Mouse (Mus musculus): Measurements from ENCODE around the gene Rbp1.

The Rbp1 gene

GRCm38 (mm10) chr9:98422656-98423055 is at the start of gene Rbp1:
Gene Rbp1, plus strand, starts transcription at chr9:98422961.
- no peak for DNase-seq (ENCODE audit: low spot score)

DNA sequence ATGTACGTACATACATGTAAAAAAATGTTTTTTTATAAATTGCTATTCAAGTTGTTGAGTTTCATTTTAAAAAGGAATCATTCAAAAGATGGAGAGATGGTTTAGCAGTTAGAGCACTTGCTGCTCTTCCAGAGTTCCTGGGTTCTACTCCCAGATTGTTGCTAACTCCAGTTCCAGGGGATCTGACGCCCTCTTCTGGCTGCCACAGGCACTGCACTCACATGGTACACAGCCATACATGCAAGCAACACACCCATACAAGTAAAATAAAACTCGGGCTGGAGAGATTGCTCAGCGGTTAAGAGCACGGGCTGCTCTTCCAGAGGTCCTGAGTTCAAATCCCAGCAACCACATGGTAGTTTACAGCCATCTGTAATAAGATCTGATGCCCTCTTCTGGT is 49.4 kb upstream of the Rbp1 start:
- peak; percentile 47 for DNase-seq (ENCODE audit: low spot score)

DNA sequence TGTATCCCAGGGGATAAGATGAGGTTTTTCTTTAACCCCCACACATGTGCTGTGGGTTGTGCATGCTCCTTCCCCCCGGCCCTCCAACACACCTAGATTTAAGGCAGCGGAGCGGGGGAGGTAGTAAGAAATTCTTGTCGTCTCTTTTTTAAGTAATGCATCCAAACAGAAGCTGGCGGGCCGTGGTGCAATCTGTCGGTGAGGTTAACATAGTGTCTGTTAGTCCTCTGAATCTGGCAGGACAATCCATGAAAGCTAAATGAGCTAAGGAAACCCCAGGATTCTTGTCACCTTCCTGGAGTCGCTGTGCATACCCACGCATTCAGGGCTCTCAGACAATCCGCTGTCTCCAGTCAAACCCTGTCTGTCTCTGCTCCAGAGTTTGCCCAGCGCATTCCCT is 47.9 kb upstream of the Rbp1 start:
- DNase-seq (ENCODE audit: low spot score): peak; percentile 41

GRCm38 (mm10) chr9:98375329-98376170 is 47.2 kb upstream of the Rbp1 start:
- peak; percentile 33 for DNase-seq (ENCODE audit: low spot score)

GRCm38 (mm10) chr9:98379736-98380135 is 43.0 kb upstream of the Rbp1 start:
- peak; percentile 44 for DNase-seq (ENCODE audit: low spot score)

GRCm38 (mm10) chr9:98380593-98380992 is 42.2 kb upstream of the Rbp1 start:
- DNase-seq (ENCODE audit: low spot score): no peak

DNA sequence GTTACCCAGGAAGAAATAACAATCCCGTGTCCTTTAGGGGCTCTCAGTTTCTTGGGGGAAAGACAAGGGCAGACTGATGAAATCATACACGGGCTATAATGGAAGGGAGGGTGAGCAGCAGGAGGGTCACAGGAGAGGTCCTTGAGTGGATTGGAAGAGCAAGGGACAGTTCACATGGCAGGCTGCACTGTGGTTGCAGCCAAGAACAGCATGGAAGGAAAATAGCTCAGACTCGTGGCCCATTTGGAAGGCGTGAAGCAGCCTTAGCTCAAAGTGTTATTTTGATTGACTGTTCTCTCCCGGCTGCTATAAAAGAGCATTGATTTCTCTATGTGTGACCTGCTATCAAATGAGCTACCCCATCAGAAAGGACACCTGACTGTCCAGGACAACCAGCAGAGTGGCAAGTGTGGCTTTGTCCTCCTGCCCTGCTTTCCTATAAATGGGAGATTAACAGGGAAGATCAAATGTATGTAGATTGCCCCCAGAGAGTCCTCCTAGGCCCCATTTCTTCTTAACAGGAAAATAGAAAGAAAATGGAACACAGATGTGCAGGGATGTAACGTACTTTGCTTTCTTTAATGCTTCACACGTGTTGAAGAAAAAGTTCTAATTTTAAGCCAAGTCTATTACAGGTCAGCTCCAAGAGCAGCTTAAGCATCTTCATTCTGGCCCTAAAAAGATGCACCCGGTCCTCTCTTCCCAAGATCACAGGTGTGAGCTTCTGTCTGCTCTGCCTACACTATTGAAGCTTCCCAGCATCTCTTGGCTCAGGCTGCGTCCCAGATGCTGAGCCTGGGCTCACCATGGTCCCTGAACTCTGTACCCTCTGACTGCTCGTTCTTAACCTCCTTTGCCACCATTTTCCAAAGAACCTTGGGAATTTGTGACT is 34.8 kb upstream of the Rbp1 start:
- no peak for DNase-seq (ENCODE audit: low spot score)

DNA sequence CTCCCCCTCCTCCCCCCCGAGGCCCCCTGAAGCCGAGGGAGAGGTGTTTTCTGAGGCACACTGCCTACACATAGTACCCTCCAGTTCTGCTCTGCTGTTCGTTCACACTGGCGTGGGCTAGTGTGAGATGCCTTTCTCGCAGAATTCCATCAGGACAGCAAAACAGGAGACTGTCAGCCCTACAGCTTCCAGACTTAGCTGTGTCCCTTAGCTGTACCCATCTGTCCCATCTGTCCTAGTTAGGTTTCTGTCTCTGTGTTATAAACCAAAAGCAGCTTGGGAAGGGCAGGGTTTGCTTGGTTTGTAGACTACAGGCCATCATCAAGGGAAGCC is 34.2 kb upstream of the Rbp1 start:
- DNase-seq (ENCODE audit: low spot score): no peak

GRCm38 (mm10) chr9:98393496-98393895 is 29.3 kb upstream of the Rbp1 start:
- DNase-seq (ENCODE audit: low spot score): no peak

DNA sequence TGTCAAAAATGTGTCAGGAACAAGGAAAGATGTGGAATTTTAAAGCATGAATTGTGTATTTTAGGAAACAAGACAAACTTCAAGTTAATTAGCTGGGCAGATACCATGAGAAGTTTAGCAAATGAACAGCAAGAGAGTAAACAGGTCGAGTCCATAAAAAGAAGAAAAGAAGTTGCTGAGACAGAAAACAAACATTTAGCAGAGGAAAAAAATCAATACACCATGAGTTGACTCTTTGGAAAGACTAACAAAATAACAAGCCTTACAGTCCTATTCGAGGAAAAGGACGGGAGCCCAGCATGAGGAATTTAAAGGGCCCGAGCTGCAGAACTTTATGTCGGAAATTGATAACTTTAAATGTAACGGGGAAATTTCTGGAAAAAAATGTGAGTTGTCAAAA is 25.6 kb upstream of the Rbp1 start:
- no peak for DNase-seq (ENCODE audit: low spot score)

DNA sequence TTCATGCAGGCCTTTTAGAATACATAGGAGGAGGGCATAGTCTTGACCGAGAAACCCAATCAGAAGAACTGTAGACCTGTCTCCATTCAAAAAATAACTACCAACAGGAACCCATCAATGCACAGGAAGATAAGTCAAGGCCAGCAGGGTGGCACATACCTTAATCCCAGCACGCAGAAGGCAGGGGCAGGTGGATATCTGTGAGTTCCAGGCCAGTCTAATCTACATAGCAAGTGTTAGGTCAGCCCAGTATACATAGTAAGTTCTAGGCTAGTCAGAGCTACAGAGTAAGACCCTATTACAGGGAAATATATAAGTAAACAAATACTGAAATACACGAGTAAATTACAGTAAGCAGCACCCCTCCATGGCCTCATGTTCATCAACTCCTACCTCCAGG is 24.9 kb upstream of the Rbp1 start:
- no peak for DNase-seq (ENCODE audit: low spot score)

DNA sequence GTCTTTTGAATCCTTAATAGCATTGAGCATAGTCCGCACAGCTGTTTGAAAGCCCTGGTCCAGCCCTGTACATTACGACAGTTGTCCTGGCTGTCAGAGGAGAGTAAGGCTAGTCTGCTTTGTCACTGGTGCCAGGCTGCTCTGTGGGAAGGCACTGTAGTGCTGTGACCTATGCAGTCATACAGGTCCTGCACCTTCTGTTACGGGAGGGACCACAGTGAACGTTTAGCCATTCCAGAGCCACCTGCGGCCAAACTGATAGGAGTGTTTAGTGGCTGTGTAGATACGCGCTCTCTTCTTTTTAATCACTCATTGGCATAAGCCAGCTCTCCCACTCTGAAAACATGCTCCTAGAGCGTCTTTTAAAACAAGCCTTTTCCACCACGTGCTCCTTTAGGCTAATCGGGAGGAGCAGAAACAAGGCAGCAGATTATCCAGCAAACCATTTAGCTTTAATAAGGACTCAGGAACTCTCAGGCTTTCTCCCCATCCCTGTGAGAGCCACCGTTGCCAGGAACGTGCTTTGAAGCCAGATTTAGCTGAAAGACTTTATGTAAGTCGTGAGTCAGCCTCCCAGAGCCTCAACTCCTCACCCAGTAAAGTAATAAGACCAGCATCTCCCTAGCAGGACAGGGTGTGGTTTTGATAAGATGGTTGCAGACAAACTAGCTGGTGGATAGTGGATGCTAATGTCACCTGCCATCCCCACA is 22.4 kb upstream of the Rbp1 start:
- DNase-seq (ENCODE audit: low spot score): no peak

DNA sequence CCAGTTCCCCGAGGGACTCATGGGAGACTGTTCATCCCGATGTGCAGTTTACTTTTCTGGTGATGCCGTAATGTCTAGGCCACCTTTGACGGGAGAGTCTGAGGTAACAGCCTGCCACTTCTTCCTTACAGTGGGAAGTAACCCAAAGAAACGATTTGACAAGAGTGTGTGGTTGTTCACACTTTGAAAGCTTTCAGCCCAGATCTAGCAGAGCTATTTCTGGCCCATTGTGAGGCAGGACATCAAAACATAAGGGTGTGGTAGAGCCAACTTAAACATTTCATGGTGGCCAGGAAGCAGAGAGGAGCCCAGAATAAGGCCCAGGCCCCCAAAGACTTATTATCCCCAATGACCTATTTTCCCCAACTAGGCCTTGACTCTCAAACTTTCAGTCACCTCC is 21.1 kb upstream of the Rbp1 start:
- no peak for DNase-seq (ENCODE audit: low spot score)

- DNase-seq (ENCODE audit: low spot score): no peak
Observed at GRCm38 (mm10) chr9:98407771-98408170, 15.0 kb upstream of the Rbp1 start.

DNA sequence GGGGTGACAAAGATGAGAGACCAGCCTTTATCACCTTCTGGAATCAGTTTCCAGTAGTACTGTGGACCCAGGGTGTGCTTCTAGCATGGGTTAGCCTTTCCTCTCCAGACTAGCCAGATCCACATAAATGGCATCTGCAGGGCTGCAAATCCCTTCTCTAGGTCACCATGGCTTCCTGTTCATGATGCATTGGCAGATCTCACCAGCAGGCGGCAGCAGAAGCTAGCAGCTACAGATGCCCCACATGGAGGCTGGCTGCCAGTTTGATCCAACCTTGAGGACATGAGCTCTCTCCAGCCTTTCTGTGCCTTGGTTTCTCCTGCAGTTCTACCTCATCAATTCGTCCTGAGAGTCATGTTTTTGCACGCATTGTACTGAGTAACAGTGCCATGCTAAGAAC is 13.6 kb upstream of the Rbp1 start:
- peak; percentile 90 for DNase-seq (ENCODE audit: low spot score)

- no peak for DNase-seq (ENCODE audit: low spot score)
Observed at GRCm38 (mm10) chr9:98415427-98415826, 7.3 kb upstream of the Rbp1 start.

- DNase-seq (ENCODE audit: low spot score): peak; percentile 62
Observed at GRCm38 (mm10) chr9:98417919-98418318, 4.8 kb upstream of the Rbp1 start.

DNA sequence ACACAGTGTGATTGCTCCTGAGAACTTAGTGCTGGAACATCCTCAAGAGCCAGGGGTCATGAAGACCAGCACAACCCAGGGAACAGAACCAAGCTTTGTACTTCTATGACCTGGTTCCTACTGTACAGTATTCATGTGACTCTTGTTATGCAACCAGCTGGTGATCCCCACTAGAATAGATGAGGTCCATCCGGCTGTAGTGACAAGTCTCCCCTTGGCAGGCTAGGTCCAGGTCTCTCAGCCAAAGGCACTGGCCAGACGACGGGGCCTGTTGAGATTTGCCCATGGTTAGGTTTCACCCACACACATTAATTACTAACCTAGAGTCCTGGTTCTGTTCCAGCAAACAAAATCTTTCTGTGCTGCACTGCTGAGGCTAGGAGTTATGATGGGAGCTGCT is 4.4 kb upstream of the Rbp1 start:
- no peak for DNase-seq (ENCODE audit: low spot score)

- no peak for DNase-seq (ENCODE audit: low spot score)
Observed at GRCm38 (mm10) chr9:98420666-98421065, 2.1 kb upstream of the Rbp1 start.

DNA sequence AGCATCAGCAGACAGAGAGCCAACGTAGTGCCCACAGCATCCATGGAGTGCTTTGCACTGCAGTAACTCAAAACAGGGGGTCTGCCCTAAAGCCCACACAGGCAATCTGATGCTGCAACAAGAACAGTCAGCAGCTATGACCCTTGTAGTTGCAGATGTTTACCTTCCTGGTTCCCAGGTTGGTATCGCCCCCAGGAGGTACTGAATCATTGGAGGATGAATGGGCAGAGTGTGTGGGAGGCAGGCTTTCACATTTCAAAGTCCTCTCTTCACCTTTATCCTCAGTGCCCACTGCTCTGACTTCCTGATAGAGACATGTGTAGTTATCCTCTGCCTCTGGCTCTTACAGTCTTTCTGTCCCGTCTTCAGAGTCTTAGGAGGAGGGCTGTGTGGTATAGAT is 858 bp upstream of the Rbp1 start:
- no peak for DNase-seq (ENCODE audit: low spot score)

DNA sequence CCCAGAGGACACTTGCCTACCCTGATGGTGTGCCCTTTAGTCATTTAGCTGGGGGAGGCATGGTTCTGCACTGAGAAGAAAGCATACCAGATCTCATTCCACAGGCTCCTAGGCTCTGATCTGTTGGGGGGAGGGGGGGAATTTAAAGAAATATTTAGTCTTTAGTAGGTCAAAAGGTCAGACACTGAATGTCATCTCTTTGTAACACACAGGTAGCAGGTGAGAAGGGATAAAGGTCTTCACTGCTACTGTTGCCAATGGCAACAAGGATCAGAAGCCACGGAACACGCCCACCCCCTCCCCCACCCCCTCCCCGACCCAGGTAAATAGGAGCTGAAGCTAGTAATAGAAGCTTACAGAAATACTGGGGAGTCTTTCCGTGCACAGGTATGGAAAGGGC is 930 bp downstream of the Rbp1 start:
- no peak for DNase-seq (ENCODE audit: low spot score)

- no peak for DNase-seq (ENCODE audit: low spot score)
Observed at GRCm38 (mm10) chr9:98424291-98424690, 1.5 kb downstream of the Rbp1 start.

- DNase-seq (ENCODE audit: low spot score): peak; percentile 75
Observed at GRCm38 (mm10) chr9:98424725-98425210, 2.0 kb downstream of the Rbp1 start.
